Mouse (Mus musculus) lung, postnatal 0 days (tissue): Measurements from ENCODE around the gene Hist1h2br. TPM values are rescaled to one million over a fixed set of nuclear protein-coding genes. Genes with fewer than 3 reads are reported as not detected.
A peak's percentile ranks its signal among the peaks of the same experiment; 100 is the strongest.
"Not testable (repeated sequence)": the region's sequence is repeated elsewhere in the genome, so short reads cannot be mapped to it uniquely, and the experiment has no call there.

ENCODE experiments used
- ATAC-seq: fragments of 200-750 bp; cut with Nextera tagmentation; 2 replicates; pipeline ENCODE4 v1.8.0; 2017; ENCODE audit warnings: moderate library complexity
- DNase-seq: peaks from one replicate; pipeline ENCODE4 v3.0.0-alpha.2; 2016; ENCODE audit warnings: low spot score
- H3K27ac ChIP-seq: fragments of 300-500 bp; sonication (generic); 2 replicates; pipeline ENCODE4 v1.5.1; 2014; ENCODE audit warnings: antibody characterized with exemption, mild to moderate bottlenecking, low read length, mixed read lengths
- H3K27me3 ChIP-seq: fragments of 300-500 bp; sonication (generic); replicated peaks from 2 replicates; pipeline ENCODE4 v1.6.1; 2014; ENCODE audit warnings: low read length, mixed read lengths; ENCODE audit not compliant: insufficient read depth
- H3K36me3 ChIP-seq: fragments of 300-500 bp; sonication (generic); 2 replicates; pipeline ENCODE4 v1.6.1; 2014; ENCODE audit warnings: low read length, mixed read lengths; ENCODE audit not compliant: insufficient read depth
- H3K4me1 ChIP-seq: fragments of 300-500 bp; sonication (generic); 2 replicates; pipeline ENCODE4 v1.6.1; 2014; ENCODE audit warnings: antibody characterized with exemption, low read depth, low read length, mixed read lengths; ENCODE audit not compliant: insufficient read depth
- H3K4me2 ChIP-seq: fragments of 300-500 bp; sonication (generic); replicated peaks from 2 replicates; pipeline ENCODE4 v1.6.1; 2014; ENCODE audit warnings: low read depth, mild to moderate bottlenecking, low read length, moderate library complexity, mixed read lengths
- H3K4me3 ChIP-seq: fragments of 300-500 bp; sonication (generic); 2 replicates; pipeline ENCODE4 v1.5.1; 2014; ENCODE audit warnings: low read depth, low read length
- H3K9ac ChIP-seq: fragments of 300-500 bp; sonication (generic); replicated peaks from 2 replicates; pipeline ENCODE4 v1.6.1; 2014; ENCODE audit warnings: low read depth, mild to moderate bottlenecking
- H3K9me3 ChIP-seq: fragments of 300-500 bp; sonication (generic); 2 replicates; pipeline ENCODE4 v1.6.1; 2016; ENCODE audit warnings: low read length, mixed read lengths
- CTCF ChIP-seq: IDR thresholded peaks from 2 replicates; pipeline ENCODE4 v1.5.1; 2016; ENCODE audit warnings: antibody characterized with exemption, mild to moderate bottlenecking
- EP300 ChIP-seq: IDR thresholded peaks from 2 replicates; pipeline ENCODE4 v1.6.1; 2016; ENCODE audit warnings: antibody characterized with exemption, mild to moderate bottlenecking, control low read depth
- WGBS: fragments of 180-500 bp; shearing (Covaris S2); extraction: QIAGEN DNeasy Blood & Tissue Kit; methylation state at CpG from one replicate; pipeline ENCODE4 v1.1.7; 2014; 5-methylcytosine and 5-hydroxymethylcytosine counted together
- polyA plus RNA-seq: library from polyadenylated mRNA; unstranded; fragments of >200 nt; fragmentation: Nextera tagmentation; extraction: Ambion mirVana; gene quantifications from 2 replicates; pipeline ENCODE4 v1.2.1, GENCODE M21; 2015

Gene Hist1h2br
- polyA plus RNA-seq, 1 experiment from 2014 or later, result 3.0 TPM

DNA sequence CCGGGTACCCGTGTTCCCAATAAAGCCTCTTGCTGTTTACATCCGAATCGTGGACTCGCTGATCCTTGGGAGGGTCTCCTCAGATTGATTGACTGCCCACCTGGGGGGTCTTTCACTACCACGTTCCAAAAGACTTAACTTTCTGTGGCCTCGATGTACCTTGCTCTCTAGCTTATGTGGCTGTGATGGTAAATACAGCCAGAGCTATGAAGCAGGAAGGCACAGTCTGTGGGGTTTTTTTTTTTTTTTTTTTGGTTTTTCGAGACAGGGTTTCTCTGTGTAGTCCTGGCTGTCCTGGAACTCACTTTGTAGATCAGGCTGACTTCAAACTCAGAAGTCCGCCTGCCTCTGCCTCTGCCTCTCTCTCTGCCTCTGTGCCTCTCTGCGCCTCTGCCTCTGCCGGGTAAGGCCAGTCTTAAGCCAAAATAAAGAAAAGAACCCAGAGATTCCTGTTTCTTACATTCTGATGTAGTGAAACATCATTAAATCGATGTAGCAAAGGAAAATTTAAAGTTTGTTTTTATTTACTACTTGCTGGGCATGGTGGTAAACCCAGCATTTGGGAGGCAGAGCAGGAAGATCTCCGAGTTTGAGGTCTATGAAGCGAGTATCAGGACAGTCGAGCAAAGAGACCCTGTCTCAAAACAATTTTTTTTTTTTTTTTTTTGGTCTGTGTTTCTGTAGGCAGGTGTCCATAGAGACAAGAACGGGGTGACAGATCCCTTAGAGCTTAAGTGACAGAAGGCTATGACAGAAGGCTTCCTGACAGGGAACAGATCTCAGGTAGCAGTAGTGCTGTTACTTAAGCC, 13.3 kb upstream of the Hist1h2br start:
- not testable (repeated sequence) for H3K27ac ChIP-seq, H3K4me2 ChIP-seq, H3K4me3 ChIP-seq, H3K9ac ChIP-seq, H3K9me3 ChIP-seq, ATAC-seq, DNase-seq, H3K4me1 ChIP-seq, H3K27me3 ChIP-seq, H3K36me3 ChIP-seq
- 67% methylated on average over 4 of the region's 16 CpGs for WGBS

DNA sequence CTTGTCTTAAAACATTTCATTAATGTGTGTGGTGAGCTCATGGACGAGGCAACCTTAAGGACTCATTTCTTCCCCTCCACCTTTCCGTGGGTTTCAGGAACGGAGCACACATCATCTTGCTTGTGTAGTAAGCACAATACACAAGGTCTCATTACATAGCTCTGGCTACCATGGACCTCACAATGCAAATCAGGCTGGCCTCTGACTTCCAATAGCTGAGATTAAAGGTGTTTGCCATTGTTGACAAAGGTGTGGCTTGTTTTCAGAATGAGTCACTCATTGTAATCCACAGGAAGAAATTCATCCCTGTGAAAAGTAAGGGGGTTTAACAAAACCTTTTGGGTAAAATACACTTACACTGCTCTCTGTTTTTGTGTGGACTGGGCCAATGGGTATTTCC, 5.0 kb upstream of the Hist1h2br start:
- WGBS, result 80% methylated on average over 3 of the region's 3 CpGs
- DNase-seq, result no peak
- H3K27me3 ChIP-seq, result no peaks in the 10 kb centered on the region

DNA sequence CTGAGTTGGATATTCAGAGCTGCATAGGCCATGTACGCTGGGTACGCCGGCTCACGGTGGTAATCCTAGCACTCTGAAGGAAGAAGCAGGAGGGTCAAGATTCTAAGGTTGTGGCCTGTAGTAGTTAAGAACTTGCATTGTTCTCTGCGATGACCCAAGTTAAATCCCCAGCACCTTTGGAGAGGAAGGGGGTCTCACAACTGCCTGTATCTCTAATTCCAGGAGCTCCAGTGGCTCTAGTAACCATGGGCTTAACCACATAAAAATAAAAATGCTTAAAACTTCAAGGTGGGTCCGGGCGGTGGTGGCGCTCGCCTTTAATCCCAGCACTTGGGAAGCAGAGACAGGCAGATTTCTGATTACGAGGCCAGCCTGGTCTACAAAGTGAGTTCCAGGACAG, 3.2 kb upstream of the Hist1h2br start:
- Histone ChIP-seq H3K4me3 (no peak overlapping the region), H3K9me3 (no peaks in the 10 kb centered on the region), H3K4me1 (no peaks in the 10 kb centered on the region), H3K27ac (no peak overlapping the region), H3K4me2 (no peak overlapping the region), H3K27me3 (no peaks in the 10 kb centered on the region), H3K36me3 (no peaks in the 10 kb centered on the region), H3K9ac (no peak overlapping the region)
- ATAC-seq (no peak), DNase-seq (no peak)
- WGBS, result 86% methylated on average over 10 of the region's 10 CpGs
- TF ChIP-seq EP300, result no peak
- TF ChIP-seq CTCF, result no peak

More for the DNA sequence above, 5.0 kb upstream of the Hist1h2br start:
- no peaks in the 10 kb centered on the region for H3K4me1 ChIP-seq
- no peak overlapping the region for H3K4me2 ChIP-seq
- no peaks in the 10 kb centered on the region for H3K36me3 ChIP-seq
- TF ChIP-seq EP300 (no peak), CTCF (no peak)
- H3K9ac ChIP-seq, result no peak overlapping the region
- H3K9me3 ChIP-seq, result no peaks in the 10 kb centered on the region
- H3K27ac ChIP-seq, result no peak overlapping the region
- H3K4me3 ChIP-seq, result no peak overlapping the region
- no peak for ATAC-seq

DNA sequence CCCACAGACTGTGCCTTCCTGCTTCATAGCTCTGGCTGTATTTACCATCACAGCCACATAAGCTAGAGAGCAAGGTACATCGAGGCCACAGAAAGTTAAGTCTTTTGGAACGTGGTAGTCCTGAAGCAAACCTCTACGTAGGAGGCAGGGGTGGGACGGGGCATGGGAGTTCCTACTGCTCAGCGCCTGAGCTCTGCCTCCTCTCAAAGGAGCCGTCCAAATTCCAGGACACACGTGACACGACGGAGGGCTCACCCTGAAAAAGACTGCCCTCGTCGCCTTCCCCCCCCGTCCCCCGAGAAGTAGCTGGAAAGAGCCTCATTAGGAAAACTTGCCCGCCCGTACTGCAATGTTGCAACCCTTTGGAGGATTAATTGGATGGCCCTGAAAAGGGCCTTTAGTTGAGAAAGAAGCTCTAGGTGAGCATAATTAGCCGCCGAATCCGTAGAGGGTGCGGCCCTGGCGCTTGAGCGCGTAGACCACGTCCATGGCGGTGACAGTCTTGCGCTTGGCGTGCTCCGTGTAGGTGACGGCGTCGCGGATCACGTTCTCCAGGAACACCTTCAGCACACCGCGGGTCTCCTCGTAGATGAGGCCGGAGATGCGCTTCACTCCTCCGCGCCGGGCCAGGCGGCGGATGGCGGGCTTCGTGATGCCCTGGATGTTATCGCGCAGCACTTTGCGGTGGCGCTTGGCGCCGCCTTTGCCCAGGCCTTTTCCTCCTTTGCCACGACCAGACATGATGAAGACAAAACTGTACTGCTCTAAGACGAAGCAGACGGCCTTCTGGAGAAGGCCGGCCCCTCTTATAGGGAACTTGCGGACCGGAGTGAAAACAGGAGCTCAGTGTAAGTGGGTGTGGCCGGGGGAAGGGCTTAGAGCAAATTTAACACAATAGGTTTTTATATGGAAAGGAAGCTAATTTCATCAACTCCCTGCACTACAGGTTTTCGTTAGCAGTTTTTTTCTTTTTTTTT, 1.8 kb upstream of the Hist1h2br start, which contains the start of gene Hist1h4n:
Gene Hist1h4n (minus strand): TSS at position 779 of the 977 bp plus-strand sequence.
- not testable (repeated sequence) for H3K4me3 ChIP-seq
- WGBS, result 0% methylated on average over 15 of the region's 58 CpGs

DNA sequence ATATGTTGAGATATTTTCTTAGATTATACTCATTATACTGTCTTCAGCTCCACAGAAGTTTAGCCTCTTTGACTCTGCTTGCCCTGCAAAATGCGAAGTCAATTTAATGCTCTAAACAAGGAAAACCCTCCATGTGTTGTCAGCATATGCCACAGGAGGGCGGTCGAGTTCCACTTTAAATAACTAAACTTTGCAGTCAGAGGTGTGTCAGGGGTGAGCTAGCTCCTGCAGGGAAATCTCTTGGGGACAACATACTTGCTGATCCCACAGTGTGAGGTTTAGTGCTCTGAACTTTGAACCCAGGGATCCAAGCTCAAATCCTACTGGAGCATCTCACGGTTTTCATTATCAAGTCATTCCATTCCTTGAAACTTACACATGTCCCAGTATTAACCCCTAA, 7.0 kb downstream of the Hist1h2br start:
- H3K4me2 ChIP-seq, H3K9ac ChIP-seq, DNase-seq, H3K36me3 ChIP-seq, H3K27me3 ChIP-seq, H3K4me3 ChIP-seq, H3K9me3 ChIP-seq, H3K27ac ChIP-seq, H3K4me1 ChIP-seq: not testable (repeated sequence)
- peak; percentile 81 for ATAC-seq
- WGBS, result no CpG with 5 or more reads among the region's 4 CpGs

More for the DNA sequence above, 1.8 kb upstream of the Hist1h2br start, which contains the start of gene Hist1h4n:
- H3K4me1 ChIP-seq, H3K9me3 ChIP-seq, DNase-seq, H3K27ac ChIP-seq, H3K4me2 ChIP-seq, H3K36me3 ChIP-seq, H3K27me3 ChIP-seq, H3K9ac ChIP-seq: not testable (repeated sequence)
- ATAC-seq, result peak; percentile 81

DNA sequence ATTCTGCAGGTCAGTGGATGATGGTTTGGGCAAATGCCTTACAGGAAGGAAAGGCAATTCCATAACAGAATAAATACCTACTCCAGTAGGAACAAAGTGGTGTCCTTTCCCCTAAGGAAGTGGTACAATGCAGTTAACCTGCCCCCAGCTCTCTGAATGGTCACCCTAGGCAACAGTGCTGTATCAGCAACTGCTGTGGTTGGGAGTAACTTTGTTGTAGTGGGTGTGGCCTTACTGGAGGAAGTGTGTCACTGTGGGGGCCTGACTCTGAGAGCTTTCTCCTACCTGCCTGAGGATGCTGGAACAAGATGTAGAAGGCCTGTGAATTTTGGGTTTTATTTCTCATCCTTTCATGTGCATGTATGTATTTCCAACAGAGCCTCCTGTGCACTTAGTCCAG, 12.8 kb downstream of the Hist1h2br start:
- not testable (repeated sequence) for ATAC-seq, H3K9ac ChIP-seq, H3K4me1 ChIP-seq, H3K4me3 ChIP-seq, H3K36me3 ChIP-seq, H3K9me3 ChIP-seq, H3K4me2 ChIP-seq, DNase-seq, H3K27ac ChIP-seq, H3K27me3 ChIP-seq
